Mouse (Mus musculus) kidney, postnatal 36 days (tissue): ENCODE results near the gene Pitpnc1.

Experiments
- DNase-seq, 2 experiments: peaks; one replicate each; pipeline ENCODE4 v3.0.0; 2021 to 2022; ENCODE audit warnings: mixed read lengths in 2 of 2

Gene Pitpnc1

GRCm38 (mm10) chr11:107441050-107441449, 29.4 kb downstream of the Pitpnc1 start:
- peak in 1 of 2 experiments; percentile 32 for DNase-seq

GRCm38 (mm10) chr11:107438140-107438539, 32.4 kb downstream of the Pitpnc1 start:
- no peak for DNase-seq

- DNase-seq = peak; percentile 44 to 46
These were observed 32.8 kb downstream of the Pitpnc1 start for GRCm38 (mm10) chr11:107437723-107438122.

GRCm38 (mm10) chr11:107435776-107436449, 34.6 kb downstream of the Pitpnc1 start:
- DNase-seq = no peak

GRCm38 (mm10) chr11:107431197-107431965, 39.1 kb downstream of the Pitpnc1 start:
- DNase-seq = peak; percentile 63 to 73

GRCm38 (mm10) chr11:107428011-107428410, 42.5 kb downstream of the Pitpnc1 start:
- peak; percentile 44 to 71 for DNase-seq

GRCm38 (mm10) chr11:107424176-107424575, 46.3 kb downstream of the Pitpnc1 start:
- no peak for DNase-seq

- no peak for DNase-seq
These were observed 48.1 kb downstream of the Pitpnc1 start for GRCm38 (mm10) chr11:107422356-107422754.

- DNase-seq = peak; percentile 37 to 56
These were observed 48.6 kb downstream of the Pitpnc1 start for GRCm38 (mm10) chr11:107421751-107422355.

- DNase-seq = no peak
These were observed 50.6 kb downstream of the Pitpnc1 start for GRCm38 (mm10) chr11:107419925-107420324.

GRCm38 (mm10) chr11:107417041-107417583, 53.4 kb downstream of the Pitpnc1 start:
- DNase-seq = peak; percentile 65 to 71

- peak in 1 of 2 experiments; percentile 37 for DNase-seq
These were observed 54.0 kb downstream of the Pitpnc1 start for GRCm38 (mm10) chr11:107416561-107416926.

GRCm38 (mm10) chr11:107415901-107416560, 54.5 kb downstream of the Pitpnc1 start:
- DNase-seq = no peak

GRCm38 (mm10) chr11:107414996-107415747, 55.3 kb downstream of the Pitpnc1 start:
- no peak for DNase-seq

- peak; percentile 37 to 69 for DNase-seq
These were observed 57.2 kb downstream of the Pitpnc1 start for GRCm38 (mm10) chr11:107413251-107413655.

GRCm38 (mm10) chr11:107412128-107412527, 58.4 kb downstream of the Pitpnc1 start:
- DNase-seq = no peak

GRCm38 (mm10) chr11:107411576-107411975, 58.9 kb downstream of the Pitpnc1 start:
- DNase-seq = no peak

GRCm38 (mm10) chr11:107410804-107411203, 59.7 kb downstream of the Pitpnc1 start:
- DNase-seq = no peak

- no peak for DNase-seq
These were observed 60.3 kb downstream of the Pitpnc1 start for GRCm38 (mm10) chr11:107410090-107410732.

GRCm38 (mm10) chr11:107408886-107409285, 61.6 kb downstream of the Pitpnc1 start:
- no peak for DNase-seq

- DNase-seq = no peak
These were observed 62.8 kb downstream of the Pitpnc1 start for GRCm38 (mm10) chr11:107407698-107408097.
